Mouse (Mus musculus) heart, postnatal 0 days (tissue): ENCODE results near the gene Phf21a.

Source experiments
- CTCF ChIP-seq: IDR thresholded peaks from 2 replicates; pipeline ENCODE4 v1.5.1; 2016; ENCODE audit warnings: antibody characterized with exemption, control low read depth, low read depth
- EP300 ChIP-seq: IDR thresholded peaks from 2 replicates; pipeline ENCODE4 v1.6.1; 2016; ENCODE audit warnings: antibody characterized with exemption, low read depth

- peak; percentile 1; the same call in 1 of the 2 replicates for TF ChIP-seq CTCF
- TF ChIP-seq EP300, result no peak
Observed at GRCm38 (mm10) chr2:92375099-92375623, 282.2 kb downstream of the Phf21a start.
